Mouse (Mus musculus) gastrocnemius, adult 2 months (tissue): ENCODE data around the gene Syt13. TPM values are rescaled to one million over a fixed set of nuclear protein-coding genes. Genes with fewer than 3 reads are reported as not detected.

Source experiments
- DNase-seq: peaks from one replicate; pipeline ENCODE4 v3.0.0; 2022
- H3K27ac ChIP-seq: fragments of 200-600 bp; 2 replicates; pipeline ENCODE4 v1.8.1; 2022; ENCODE audit warnings: mild to moderate bottlenecking
- H3K4me3 ChIP-seq: fragments of 200-600 bp; 2 replicates; pipeline ENCODE4 v1.8.1; 2022; ENCODE audit warnings: mild to moderate bottlenecking, moderate library complexity
- CTCF ChIP-seq: fragments of 200-600 bp; IDR thresholded peaks from 2 replicates; pipeline ENCODE4 v1.8.1; 2022; ENCODE audit warnings: antibody characterized with exemption, mild to moderate bottlenecking, moderate library complexity
- intact Hi-C: fragments of 180-260 bp; cut with DNase I; formaldehyde crosslinking; loops from one replicate; pipeline ENCODE4 v1.15.1; 2025
- total RNA-seq, 2 experiments: library from RNA; stranded (reverse); gene quantifications; 2 replicates each; pipeline ENCODE4 v1.2.3; 2021

Gene Syt13
- total RNA-seq, 2 experiments from 2014 or later = 0.06 TPM; not detected in 1

- Histone ChIP-seq H3K27ac (no peak overlapping the region), H3K4me3 (no peak overlapping the region)
- no peak for TF ChIP-seq CTCF
- no peak for DNase-seq
- intact Hi-C loops = no loop called here
These were observed 60.3 kb downstream of the Syt13 start for GRCm38 (mm10) chr2:92975031-92975790.

GRCm38 (mm10) chr2:92980165-92980564 is 65.3 kb downstream of the Syt13 start:
- TF ChIP-seq CTCF = no peak
- H3K27ac ChIP-seq = no peak overlapping the region
- H3K4me3 ChIP-seq = no peak overlapping the region
- no peak for DNase-seq
- intact Hi-C loops = no loop called here

GRCm38 (mm10) chr2:92982591-92983272 is 67.8 kb downstream of the Syt13 start:
- no peak for TF ChIP-seq CTCF
- no peak for DNase-seq
- intact Hi-C loops = no loop called here
- no peak overlapping the region for H3K4me3 ChIP-seq
- no peak overlapping the region for H3K27ac ChIP-seq

- H3K27ac ChIP-seq = no peak overlapping the region
- no peak overlapping the region for H3K4me3 ChIP-seq
- no peak for TF ChIP-seq CTCF
- no peak for DNase-seq
- intact Hi-C loops = no loop called here
These were observed 68.3 kb downstream of the Syt13 start for GRCm38 (mm10) chr2:92983273-92983620.

- Histone ChIP-seq H3K27ac (no peak overlapping the region), H3K4me3 (no peak overlapping the region)
- TF ChIP-seq CTCF = no peak
- intact Hi-C loops = no loop called here
- DNase-seq = no peak
These were observed 69.6 kb downstream of the Syt13 start for GRCm38 (mm10) chr2:92984321-92985108.

- intact Hi-C loops = no loop called here
These were observed 70.3 kb downstream of the Syt13 start for GRCm38 (mm10) chr2:92985171-92985570.

GRCm38 (mm10) chr2:92985600-92985999 is 70.7 kb downstream of the Syt13 start:
- no peak for DNase-seq
- Histone ChIP-seq H3K4me3 (no peak overlapping the region), H3K27ac (no peak overlapping the region)
- intact Hi-C loops = no loop called here
- no peak for TF ChIP-seq CTCF

More at GRCm38 (mm10) chr2:92985171-92985570, 70.3 kb downstream of the Syt13 start:
- no peak overlapping the region for H3K27ac ChIP-seq
- no peak for DNase-seq
- TF ChIP-seq CTCF = no peak
- no peak overlapping the region for H3K4me3 ChIP-seq

GRCm38 (mm10) chr2:92987108-92987618 is 72.3 kb downstream of the Syt13 start:
- no peak overlapping the region for H3K4me3 ChIP-seq
- peak; percentile 28; the same call in 1 of the 2 replicates for TF ChIP-seq CTCF
- intact Hi-C loops = no loop called here

GRCm38 (mm10) chr2:92987901-92988631 is 73.2 kb downstream of the Syt13 start:
- TF ChIP-seq CTCF = peak; percentile 37
- intact Hi-C loops = no loop called here
- DNase-seq = peak; percentile 85
- Histone ChIP-seq H3K4me3 (peak overlapping the region; percentile 51), H3K27ac (peak overlapping the region; percentile 70)

More at GRCm38 (mm10) chr2:92987108-92987618, 72.3 kb downstream of the Syt13 start:
- DNase-seq = no peak
- H3K27ac ChIP-seq = peak overlapping the region; percentile 70

- H3K4me3 ChIP-seq = no peak overlapping the region
These were observed 74.7 kb downstream of the Syt13 start for GRCm38 (mm10) chr2:92989593-92989992.

GRCm38 (mm10) chr2:92991976-92992375 is 77.1 kb downstream of the Syt13 start:
- no peak for TF ChIP-seq CTCF
- DNase-seq = peak; percentile 47
- intact Hi-C loops = no loop called here
- Histone ChIP-seq H3K27ac (no peak overlapping the region; the same call in 1 of the 2 replicates), H3K4me3 (no peak overlapping the region)

More at GRCm38 (mm10) chr2:92989593-92989992, 74.7 kb downstream of the Syt13 start:
- intact Hi-C loops = no loop called here
- TF ChIP-seq CTCF = no peak
- no peak overlapping the region for H3K27ac ChIP-seq
- DNase-seq = no peak

- intact Hi-C loops = no loop called here
- TF ChIP-seq CTCF = no peak
- DNase-seq = no peak
- no peak overlapping the region for H3K27ac ChIP-seq
- no peak overlapping the region for H3K4me3 ChIP-seq
These were observed 90.1 kb downstream of the Syt13 start for GRCm38 (mm10) chr2:93005028-93005427.

Other genes starting within 250 kb of the Syt13 start
- under 1 TPM; 0.77 to 0.81 TPM for gene Prdm11, start 131.1 kb downstream of the Syt13 start, total RNA-seq